Mouse (Mus musculus): ENCODE measurements at regions not wholly inside any gene's neighbourhood (a gene's known extent, or its start where the extent isn't known, plus 50 kb on each side); places are given as distances from the start of the nearest gene placed in this dataset.

DNA sequence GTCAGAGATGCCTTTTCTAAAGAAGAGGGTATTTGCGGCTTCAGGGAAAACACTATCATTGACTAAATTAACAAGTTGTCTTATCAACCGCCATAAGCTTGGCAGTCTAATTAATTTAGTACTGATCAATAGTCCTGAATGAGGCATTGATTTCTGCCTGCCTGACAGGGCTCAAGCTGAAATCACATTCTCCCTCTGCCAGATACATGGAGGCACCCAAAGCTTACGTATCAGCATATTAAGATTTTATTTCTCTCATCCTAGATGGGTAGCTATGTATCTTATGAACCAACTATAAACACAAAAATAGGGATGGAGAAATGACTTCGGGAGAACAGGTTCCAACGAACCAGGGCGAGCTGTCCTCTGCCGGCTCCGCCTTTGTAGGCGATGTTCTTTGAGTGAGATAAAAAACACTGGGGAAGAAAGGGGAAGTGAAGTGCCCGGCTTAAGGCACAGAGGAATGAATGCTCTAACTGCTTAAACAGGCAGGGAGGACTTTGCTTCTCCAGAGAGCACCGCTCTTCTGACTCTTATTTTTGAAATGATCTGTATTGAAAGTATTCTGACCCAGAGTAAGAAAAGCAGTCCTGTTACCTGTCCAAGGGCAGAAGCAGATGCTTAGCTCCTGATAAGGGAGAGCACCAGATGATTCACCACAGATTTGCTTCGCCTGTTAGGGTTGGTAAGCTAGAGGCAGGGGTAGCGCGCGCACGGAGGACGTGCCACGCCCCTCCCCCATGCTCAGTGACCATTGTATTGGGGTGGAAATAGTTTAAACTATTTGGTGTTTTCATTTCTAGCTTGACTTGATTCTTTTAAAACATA lies 78.3 kb upstream of the Otx2 start:
- WGBS, result 13% methylated on average over 18 of the region's 18 CpGs
- no peaks in the 10 kb centered on the region for H3K36me3 ChIP-seq
- peaks cover 42% of the 10 kb centered on the region for H3K27me3 ChIP-seq
- peak overlapping the region; percentile 42 for H3K4me2 ChIP-seq (replicated peaks)
- no peak for ATAC-seq (ENCODE audit: insufficient number of reproducible peaks, insufficient read depth, low FRiP score, low TSS enrichment)
- H3K9me3 ChIP-seq, result no peaks in the 10 kb centered on the region
- 0 out of 2 replicates have a peak, but pooled peaks cover 7% of the 10 kb centered on the region for H3K4me1 ChIP-seq
- no peak overlapping the region for H3K9ac ChIP-seq
- peak overlapping the region; percentile 4; the same call in 1 of the 2 replicates for H3K4me3 ChIP-seq
- H3K27ac ChIP-seq, result no peak overlapping the region

DNA sequence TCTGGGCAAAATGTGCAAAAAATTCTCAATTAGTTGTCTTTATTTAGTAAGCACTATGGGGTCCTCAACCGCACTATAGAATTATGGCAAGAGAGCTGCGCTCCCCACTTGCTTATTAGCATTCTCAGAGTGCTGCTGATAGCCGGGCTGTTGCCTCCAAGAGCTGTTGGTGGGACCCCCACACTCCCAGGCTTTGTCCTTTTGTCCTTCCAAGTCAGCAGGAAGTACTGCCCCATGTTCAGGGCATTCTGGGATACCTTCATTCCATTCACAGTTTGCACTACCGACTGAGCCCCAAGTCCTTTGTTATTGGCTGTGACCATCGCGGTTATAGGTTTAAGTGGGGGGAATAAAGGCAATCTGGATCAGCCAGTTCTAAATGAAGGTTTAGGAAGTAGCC lies 77.4 kb upstream of the Otx2 start:
- H3K4me3 ChIP-seq, result no peak overlapping the region
- no peaks in the 10 kb centered on the region for H3K9me3 ChIP-seq
- 32% methylated on average over 6 of the region's 6 CpGs for WGBS
- H3K36me3 ChIP-seq, result no peaks in the 10 kb centered on the region
- no peak overlapping the region for H3K27ac ChIP-seq
- H3K4me1 ChIP-seq, result 0 out of 2 replicates have a peak, but pooled peaks cover 7% of the 10 kb centered on the region
- H3K4me2 ChIP-seq (replicated peaks), result no peak overlapping the region
- no peak for ATAC-seq (ENCODE audit: insufficient number of reproducible peaks, insufficient read depth, low FRiP score, low TSS enrichment)
- H3K27me3 ChIP-seq, result peaks cover 42% of the 10 kb centered on the region
- no peak overlapping the region for H3K9ac ChIP-seq

DNA sequence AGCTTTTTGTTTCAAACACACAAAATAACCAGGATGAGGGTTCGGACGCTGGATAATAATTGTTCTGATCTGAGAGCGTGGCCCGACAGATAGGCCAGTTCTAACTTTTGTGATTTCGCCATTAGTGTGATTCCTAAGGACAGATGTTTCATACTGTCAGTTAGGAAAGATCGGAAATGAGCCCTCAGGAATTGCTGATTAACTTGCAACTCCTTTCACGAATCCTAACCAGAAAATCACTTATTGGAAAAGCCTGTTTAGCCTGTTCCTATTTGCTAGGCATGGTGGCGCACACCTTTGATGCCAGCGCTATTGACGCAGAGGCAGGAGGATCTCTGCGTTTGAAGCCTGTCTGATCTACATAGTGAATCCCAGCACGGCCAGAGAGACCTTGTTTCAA lies 75.4 kb upstream of the Otx2 start:
- no peak for ATAC-seq (ENCODE audit: insufficient number of reproducible peaks, insufficient read depth, low FRiP score, low TSS enrichment)
- Histone ChIP-seq H3K36me3 (no peaks in the 10 kb centered on the region), H3K9ac (no peak overlapping the region), H3K27ac (no peak overlapping the region), H3K4me1 (0 out of 2 replicates have a peak, but pooled peaks cover 7% of the 10 kb centered on the region), H3K9me3 (no peaks in the 10 kb centered on the region), H3K4me2 (replicated peaks) (no peak overlapping the region), H3K27me3 (peaks cover 34% of the 10 kb centered on the region), H3K4me3 (no peak overlapping the region)
- 92% methylated on average over 12 of the region's 12 CpGs for WGBS

GRCm38 (mm10) chr14:48747936-48748335 lies 74.3 kb upstream of the Otx2 start:
- Histone ChIP-seq H3K4me3 (no peak overlapping the region), H3K4me2 (replicated peaks) (no peak overlapping the region), H3K9ac (no peak overlapping the region), H3K27ac (no peak overlapping the region), H3K36me3 (no peaks in the 10 kb centered on the region), H3K9me3 (no peaks in the 10 kb centered on the region), H3K27me3 (peaks cover 24% of the 10 kb centered on the region), H3K4me1 (0 out of 2 replicates have a peak, but pooled peaks cover 7% of the 10 kb centered on the region)
- WGBS, result 86% methylated on average over 1 of the region's 1 CpGs
- no peak for ATAC-seq (ENCODE audit: insufficient number of reproducible peaks, insufficient read depth, low FRiP score, low TSS enrichment)

- Histone ChIP-seq H3K4me1 (peaks cover 3% of the 10 kb centered on the region; the same call in 1 of the 2 replicates), H3K36me3 (no peaks in the 10 kb centered on the region), H3K4me2 (replicated peaks) (no peak overlapping the region), H3K9ac (no peak overlapping the region), H3K27me3 (no peaks in the 10 kb centered on the region), H3K27ac (no peak overlapping the region), H3K9me3 (no peaks in the 10 kb centered on the region), H3K4me3 (no peak overlapping the region)
- WGBS, result 32% methylated on average over 7 of the region's 7 CpGs
- peak; percentile 47; the same call in 1 of the 2 replicates for ATAC-seq (ENCODE audit: insufficient number of reproducible peaks, insufficient read depth, low FRiP score, low TSS enrichment)
Observed at GRCm38 (mm10) chr14:48740942-48741602, 67.5 kb upstream of the Otx2 start.

GRCm38 (mm10) chr14:48739121-48739520 lies 65.5 kb upstream of the Otx2 start:
- Histone ChIP-seq H3K4me1 (peaks cover 3% of the 10 kb centered on the region; the same call in 1 of the 2 replicates), H3K27ac (no peak overlapping the region), H3K9ac (no peak overlapping the region), H3K9me3 (no peaks in the 10 kb centered on the region), H3K36me3 (no peaks in the 10 kb centered on the region), H3K4me2 (replicated peaks) (no peak overlapping the region), H3K27me3 (no peaks in the 10 kb centered on the region), H3K4me3 (no peak overlapping the region)
- 86% methylated on average over 4 of the region's 4 CpGs for WGBS
- no peak for ATAC-seq (ENCODE audit: insufficient number of reproducible peaks, insufficient read depth, low FRiP score, low TSS enrichment)

GRCm38 (mm10) chr14:48738641-48739040 lies 65.0 kb upstream of the Otx2 start:
- peaks cover 3% of the 10 kb centered on the region; the same call in 1 of the 2 replicates for H3K4me1 ChIP-seq
- no peaks in the 10 kb centered on the region for H3K9me3 ChIP-seq
- H3K27ac ChIP-seq, result no peak overlapping the region
- H3K36me3 ChIP-seq, result no peaks in the 10 kb centered on the region
- H3K4me3 ChIP-seq, result no peak overlapping the region
- H3K9ac ChIP-seq, result no peak overlapping the region
- no peaks in the 10 kb centered on the region for H3K27me3 ChIP-seq
- WGBS, result 70% methylated on average over 10 of the region's 10 CpGs
- no peak for ATAC-seq (ENCODE audit: insufficient number of reproducible peaks, insufficient read depth, low FRiP score, low TSS enrichment)
- H3K4me2 ChIP-seq (replicated peaks), result no peak overlapping the region

- H3K4me1 ChIP-seq, result peaks cover 3% of the 10 kb centered on the region; the same call in 1 of the 2 replicates
- H3K4me2 ChIP-seq (replicated peaks), result no peak overlapping the region
- no peak overlapping the region for H3K9ac ChIP-seq
- WGBS, result 57% methylated on average over 10 of the region's 10 CpGs
- H3K27me3 ChIP-seq, result no peaks in the 10 kb centered on the region
- no peaks in the 10 kb centered on the region for H3K36me3 ChIP-seq
- H3K27ac ChIP-seq, result no peak overlapping the region
- no peaks in the 10 kb centered on the region for H3K9me3 ChIP-seq
- H3K4me3 ChIP-seq, result no peak overlapping the region
- ATAC-seq (ENCODE audit: insufficient number of reproducible peaks, insufficient read depth, low FRiP score, low TSS enrichment), result no peak
Observed at GRCm38 (mm10) chr14:48738213-48738612, 64.6 kb upstream of the Otx2 start.

DNA sequence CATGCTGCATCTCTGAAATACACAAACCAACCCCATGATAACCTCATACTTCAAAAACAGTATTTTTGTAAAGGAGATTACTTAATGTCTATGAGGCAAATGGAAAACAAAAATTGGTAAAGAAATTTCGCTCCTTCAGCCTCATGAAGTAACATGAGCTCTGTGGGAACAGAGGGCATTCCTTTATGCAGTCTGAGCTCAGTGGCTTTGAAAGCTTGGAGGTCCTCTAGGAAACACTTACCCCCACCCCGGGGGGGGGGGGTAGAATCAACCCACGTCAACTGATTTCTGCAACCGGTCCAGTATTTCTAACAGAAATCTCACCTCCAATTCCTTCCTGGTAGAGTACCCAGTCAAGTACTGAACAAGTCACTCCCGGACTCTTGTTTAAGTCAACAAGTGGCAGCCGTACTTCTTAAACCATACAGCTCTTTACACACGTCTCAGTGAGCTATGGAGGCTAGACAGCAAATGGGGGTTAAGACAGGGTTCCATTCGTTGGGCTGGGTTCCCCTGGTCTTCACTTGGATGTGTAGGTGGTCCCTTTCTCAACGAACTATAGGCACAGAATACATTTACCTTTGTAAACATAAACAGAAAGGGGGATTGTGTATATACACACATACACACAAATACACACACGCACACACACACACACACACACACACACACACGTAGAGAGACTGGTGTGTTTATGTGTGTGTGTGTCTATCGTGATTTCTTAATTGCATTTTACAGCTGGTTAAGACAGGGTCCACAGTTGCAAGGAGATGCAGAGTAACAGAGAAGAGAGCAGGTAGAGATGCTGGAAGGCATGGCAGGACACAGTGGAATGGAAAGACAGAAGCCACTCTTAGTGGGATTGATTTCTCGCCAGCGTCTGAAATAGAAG lies 63.6 kb upstream of the Otx2 start:
- no peak overlapping the region for H3K9ac ChIP-seq
- 59% methylated on average over 14 of the region's 14 CpGs for WGBS
- H3K36me3 ChIP-seq, result no peaks in the 10 kb centered on the region
- H3K9me3 ChIP-seq, result no peaks in the 10 kb centered on the region
- no peaks in the 10 kb centered on the region for H3K27me3 ChIP-seq
- H3K27ac ChIP-seq, result no peak overlapping the region
- H3K4me3 ChIP-seq, result no peak overlapping the region
- no peak overlapping the region for H3K4me2 ChIP-seq (replicated peaks)
- no peak for ATAC-seq (ENCODE audit: insufficient number of reproducible peaks, insufficient read depth, low FRiP score, low TSS enrichment)
- H3K4me1 ChIP-seq, result peaks cover 3% of the 10 kb centered on the region; the same call in 1 of the 2 replicates

DNA sequence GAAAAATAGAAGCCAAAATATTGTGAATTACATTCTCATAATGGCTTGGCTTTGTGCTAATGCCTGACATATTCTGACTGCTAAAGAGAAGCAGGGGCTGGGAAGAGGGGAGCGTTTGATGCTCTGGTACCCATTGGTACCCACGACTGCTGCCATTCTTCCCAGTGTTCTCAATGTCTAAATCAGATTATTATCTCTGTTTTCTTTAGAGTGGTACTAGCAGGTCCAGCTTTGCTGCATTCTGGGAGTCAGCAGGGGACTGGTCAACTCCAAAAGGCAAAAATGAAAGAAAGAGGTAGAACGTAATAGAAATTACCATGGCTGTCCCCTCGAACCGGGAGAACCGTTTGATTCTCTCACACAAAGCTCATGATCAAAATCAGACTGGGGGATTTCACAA lies 62.6 kb upstream of the Otx2 start:
- no peak for ATAC-seq (ENCODE audit: insufficient number of reproducible peaks, insufficient read depth, low FRiP score, low TSS enrichment)
- Histone ChIP-seq H3K27ac (no peak overlapping the region), H3K4me3 (no peak overlapping the region), H3K4me2 (replicated peaks) (no peak overlapping the region), H3K4me1 (peaks cover 2% of the 10 kb centered on the region; the same call in 1 of the 2 replicates), H3K27me3 (no peaks in the 10 kb centered on the region), H3K9ac (no peak overlapping the region), H3K9me3 (no peaks in the 10 kb centered on the region), H3K36me3 (no peaks in the 10 kb centered on the region)
- WGBS, result 75% methylated on average over 6 of the region's 6 CpGs

- Histone ChIP-seq H3K9me3 (peaks cover 6% of the 10 kb centered on the region; the same call in 1 of the 2 replicates), H3K4me3 (no peak overlapping the region), H3K27ac (no peak overlapping the region), H3K9ac (no peak overlapping the region), H3K36me3 (no peaks in the 10 kb centered on the region), H3K4me2 (replicated peaks) (no peak overlapping the region), H3K27me3 (no peaks in the 10 kb centered on the region), H3K4me1 (no peaks in the 10 kb centered on the region)
- no peak for ATAC-seq (ENCODE audit: insufficient number of reproducible peaks, insufficient read depth, low FRiP score, low TSS enrichment)
- 75% methylated on average over 2 of the region's 2 CpGs for WGBS
Observed at GRCm38 (mm10) chr14:48729996-48730395, 56.4 kb upstream of the Otx2 start.
